Mouse (Mus musculus): ENCODE data around the gene Fbxo27. TPM values are rescaled to one million over a fixed set of nuclear protein-coding genes. Genes with fewer than 3 reads are reported as not detected.
"Not testable (repeated sequence)": the region's sequence is repeated elsewhere in the genome, so short reads cannot be mapped to it uniquely, and the experiment has no call there.

Gene Fbxo27
- polyA plus RNA-seq, 1 experiment from 2014 or later = 3.6 TPM

DNA sequence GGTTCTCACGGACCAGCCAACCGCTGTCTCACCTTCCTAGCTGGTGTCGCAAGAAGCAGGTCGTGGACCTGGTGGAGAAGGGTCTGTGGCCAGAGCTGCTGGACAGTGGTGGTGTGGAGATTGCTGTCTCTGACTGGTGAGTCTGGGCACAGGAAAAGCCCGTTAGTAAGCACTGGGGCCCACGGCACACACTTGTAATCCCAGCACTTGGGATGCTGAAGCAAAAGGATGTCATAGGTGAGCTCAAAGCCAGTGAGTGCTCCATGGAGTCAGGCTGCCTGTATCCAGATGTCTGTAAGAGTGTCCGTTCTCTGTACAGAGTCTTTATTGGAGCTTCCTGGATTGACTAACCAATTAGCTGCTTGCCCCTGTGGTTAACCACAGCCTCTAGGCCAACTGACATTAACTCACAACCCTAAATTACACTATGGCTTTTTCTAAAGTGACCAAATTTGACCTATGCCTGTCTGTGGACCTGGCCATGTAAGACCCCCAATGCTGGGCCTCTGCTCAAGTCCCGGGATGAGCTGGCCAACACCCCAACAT is 2.4 kb downstream of the Fbxo27 start:
- Histone ChIP-seq H3K4me1 (ENCODE audit: control insufficient read depth, insufficient read depth, low read length) (peaks cover 4% of the 10 kb centered on the region; the same call in 1 of the 2 replicates), H3K27me3 (ENCODE audit: control insufficient read depth, insufficient read depth, low read length) (peaks cover 12% of the 10 kb centered on the region; the same call in 1 of the 2 replicates), H3K4me3 (ENCODE audit: low read length) (no peak overlapping the region), H3K27ac (ENCODE audit: low read length) (no peak overlapping the region), H3K36me3 (ENCODE audit: control insufficient read depth, insufficient read depth) (no peaks in the 10 kb centered on the region), H3K4me2 (ENCODE audit: low read depth, low read length) (no peak overlapping the region), H3K9me3 (replicated peaks; ENCODE audit: control insufficient read depth, low read length) (no peaks in the 10 kb centered on the region), H3K9ac (ENCODE audit: low read length) (no peak overlapping the region)
- WGBS = 55% methylated on average over 8 of the region's 8 CpGs
- ATAC-seq (replicated peaks; ENCODE audit: extremely low read depth, insufficient read depth, low FRiP score) = no peak

DNA sequence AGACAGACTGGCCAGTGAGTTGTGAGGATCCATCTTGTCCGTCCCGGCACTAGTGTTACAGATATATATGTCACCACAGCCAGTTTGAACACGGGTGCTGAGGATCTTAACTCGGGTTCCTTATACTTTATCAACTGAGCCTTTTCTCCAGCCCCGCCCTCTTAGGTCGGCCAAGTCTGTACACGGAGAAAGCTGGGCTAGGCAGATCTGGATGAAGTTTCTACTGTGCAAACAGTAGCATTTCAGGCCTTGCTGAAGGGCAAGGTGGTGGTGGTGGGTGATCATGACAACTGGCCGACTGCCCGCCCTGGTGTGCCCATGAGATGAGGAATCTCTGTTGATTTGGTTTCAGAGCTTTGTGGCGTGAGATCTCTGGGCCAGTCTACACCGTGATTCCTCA is 4.6 kb downstream of the Fbxo27 start:
- H3K4me2 ChIP-seq (ENCODE audit: low read depth, low read length) = no peak overlapping the region
- no peak overlapping the region for H3K9ac ChIP-seq (ENCODE audit: low read length)
- H3K27me3 ChIP-seq (ENCODE audit: control insufficient read depth, insufficient read depth, low read length) = peaks cover 12% of the 10 kb centered on the region; the same call in 1 of the 2 replicates
- H3K36me3 ChIP-seq (ENCODE audit: control insufficient read depth, insufficient read depth) = 0 out of 2 replicates have a peak, but pooled peaks cover 2% of the 10 kb centered on the region
- H3K4me1 ChIP-seq (ENCODE audit: control insufficient read depth, insufficient read depth, low read length) = peaks cover 4% of the 10 kb centered on the region; the same call in 1 of the 2 replicates
- no peak for ATAC-seq (replicated peaks; ENCODE audit: extremely low read depth, insufficient read depth, low FRiP score)
- whole genome bisulfite sequencing = 86% methylated on average over 11 of the region's 11 CpGs
- H3K27ac ChIP-seq (ENCODE audit: low read length) = no peak overlapping the region
- H3K4me3 ChIP-seq (ENCODE audit: low read length) = no peak overlapping the region
- H3K9me3 ChIP-seq (replicated peaks; ENCODE audit: control insufficient read depth, low read length) = peaks cover 4% of the 10 kb centered on the region; the same call in 1 of the 2 replicates

DNA sequence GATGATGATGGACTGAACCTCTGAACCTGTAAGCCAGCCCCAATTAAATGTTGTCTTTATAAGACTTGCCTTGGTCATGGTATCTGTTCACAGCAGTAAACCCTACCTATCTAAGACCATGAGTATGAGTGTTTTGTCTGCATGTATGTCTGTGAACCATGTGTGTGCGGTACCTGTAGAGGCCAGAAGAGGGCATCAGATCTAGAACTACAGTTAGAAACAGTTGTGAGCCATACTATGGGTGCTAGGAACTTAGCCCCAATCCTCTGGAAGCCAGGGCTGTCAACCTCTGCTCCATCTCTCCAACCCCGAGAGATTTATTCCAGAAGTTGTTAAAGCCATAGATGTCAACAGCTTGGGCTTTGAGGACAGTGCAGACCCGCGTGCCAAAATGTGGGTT is 7.6 kb downstream of the Fbxo27 start:
- ATAC-seq (replicated peaks; ENCODE audit: extremely low read depth, insufficient read depth, low FRiP score) = no peak
- Histone ChIP-seq H3K4me1 (ENCODE audit: control insufficient read depth, insufficient read depth, low read length) (no peaks in the 10 kb centered on the region), H3K27me3 (ENCODE audit: control insufficient read depth, insufficient read depth, low read length) (no peaks in the 10 kb centered on the region), H3K27ac (ENCODE audit: low read length) (no peak overlapping the region), H3K9me3 (replicated peaks; ENCODE audit: control insufficient read depth, low read length) (peaks cover 4% of the 10 kb centered on the region; the same call in 1 of the 2 replicates), H3K4me3 (ENCODE audit: low read length) (no peak overlapping the region), H3K4me2 (ENCODE audit: low read depth, low read length) (no peak overlapping the region), H3K9ac (ENCODE audit: low read length) (no peak overlapping the region), H3K36me3 (ENCODE audit: control insufficient read depth, insufficient read depth) (0 out of 2 replicates have a peak, but pooled peaks cover 2% of the 10 kb centered on the region)
- 93% methylated on average over 4 of the region's 4 CpGs for WGBS

GRCm38 (mm10) chr7:28701306-28701705 is 8.7 kb downstream of the Fbxo27 start:
- not testable (repeated sequence) for H3K4me3 ChIP-seq (ENCODE audit: low read length); ATAC-seq (replicated peaks; ENCODE audit: extremely low read depth, insufficient read depth, low FRiP score); H3K4me2 ChIP-seq (ENCODE audit: low read depth, low read length); H3K27me3 ChIP-seq (ENCODE audit: control insufficient read depth, insufficient read depth, low read length); H3K4me1 ChIP-seq (ENCODE audit: control insufficient read depth, insufficient read depth, low read length); H3K27ac ChIP-seq (ENCODE audit: low read length); H3K36me3 ChIP-seq (ENCODE audit: control insufficient read depth, insufficient read depth); H3K9me3 ChIP-seq (replicated peaks; ENCODE audit: control insufficient read depth, low read length); H3K9ac ChIP-seq (ENCODE audit: low read length)
- WGBS = 88% methylated on average over 12 of the region's 12 CpGs

DNA sequence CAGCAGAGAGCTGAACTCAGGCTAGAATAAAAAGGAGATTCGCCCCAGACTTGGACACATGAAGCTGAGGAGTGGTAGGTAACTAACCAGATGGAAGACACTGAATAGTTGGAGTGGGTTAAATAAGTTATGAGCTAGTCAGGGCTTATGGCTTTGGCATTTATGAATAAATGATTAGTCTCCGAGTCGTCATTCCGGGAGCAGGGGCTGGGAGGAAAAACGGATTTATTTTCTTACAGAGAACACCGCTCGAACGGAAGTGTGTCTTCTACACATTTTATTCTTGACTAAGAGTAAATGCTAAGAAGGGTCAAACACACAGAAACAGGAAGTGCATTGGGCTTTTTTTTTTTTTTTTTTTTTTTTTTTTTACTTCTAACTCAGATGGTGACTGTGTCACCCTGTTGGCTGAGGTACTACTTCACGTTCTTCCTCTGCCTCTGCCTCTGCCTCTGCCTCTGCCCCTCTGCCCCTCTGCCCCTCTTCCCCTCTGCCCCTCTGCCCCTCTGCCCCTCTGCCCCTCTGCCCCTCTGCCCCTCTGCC is 10.0 kb downstream of the Fbxo27 start:
- Histone ChIP-seq H3K9me3 (replicated peaks; ENCODE audit: control insufficient read depth, low read length) (peaks cover 4% of the 10 kb centered on the region), H3K4me3 (ENCODE audit: low read length) (no peak overlapping the region), H3K4me1 (ENCODE audit: control insufficient read depth, insufficient read depth, low read length) (no peaks in the 10 kb centered on the region), H3K9ac (ENCODE audit: low read length) (no peak overlapping the region), H3K4me2 (ENCODE audit: low read depth, low read length) (no peak overlapping the region), H3K36me3 (ENCODE audit: control insufficient read depth, insufficient read depth) (0 out of 2 replicates have a peak, but pooled peaks cover 2% of the 10 kb centered on the region), H3K27ac (ENCODE audit: low read length) (no peak overlapping the region), H3K27me3 (ENCODE audit: control insufficient read depth, insufficient read depth, low read length) (no peaks in the 10 kb centered on the region)
- WGBS = 69% methylated on average over 9 of the region's 9 CpGs
- ATAC-seq (replicated peaks; ENCODE audit: extremely low read depth, insufficient read depth, low FRiP score) = no peak

DNA sequence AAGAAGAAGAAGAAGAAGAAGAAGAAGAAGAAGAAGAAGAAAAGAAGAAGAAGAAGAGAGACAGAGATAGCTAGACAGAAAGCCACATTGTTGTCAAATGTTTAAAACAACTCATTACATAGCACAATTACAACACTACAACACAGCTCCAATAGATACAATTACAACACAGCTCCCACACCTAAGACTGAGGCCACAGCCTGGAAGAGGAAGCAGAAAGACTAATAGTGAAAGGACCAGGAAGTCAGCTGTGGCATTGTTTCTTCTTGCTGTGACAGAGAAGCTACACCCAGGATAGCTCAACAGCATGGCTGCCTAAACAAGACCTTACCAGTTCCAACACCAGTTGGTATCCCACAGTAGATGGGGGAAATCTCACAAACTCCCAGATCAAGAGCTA is 16.8 kb downstream of the Fbxo27 start:
- no peak for ATAC-seq (replicated peaks; ENCODE audit: extremely low read depth, insufficient read depth, low FRiP score)
- no peaks in the 10 kb centered on the region for H3K27me3 ChIP-seq (ENCODE audit: control insufficient read depth, insufficient read depth, low read length)

GRCm38 (mm10) chr7:28710962-28711361 is 18.3 kb downstream of the Fbxo27 start:
- H3K27me3 ChIP-seq (ENCODE audit: control insufficient read depth, insufficient read depth, low read length) = no peaks in the 10 kb centered on the region
- ATAC-seq (replicated peaks; ENCODE audit: extremely low read depth, insufficient read depth, low FRiP score) = no peak
- peaks cover 9% of the 10 kb centered on the region for H3K4me1 ChIP-seq (ENCODE audit: control insufficient read depth, insufficient read depth, low read length)
- H3K9ac ChIP-seq (ENCODE audit: low read length) = no peak overlapping the region
- WGBS = 67% methylated on average over 3 of the region's 3 CpGs
- no peak overlapping the region for H3K4me2 ChIP-seq (ENCODE audit: low read depth, low read length)
- no peaks in the 10 kb centered on the region for H3K36me3 ChIP-seq (ENCODE audit: control insufficient read depth, insufficient read depth)
- no peak overlapping the region for H3K4me3 ChIP-seq (ENCODE audit: low read length)
- no peaks in the 10 kb centered on the region; the same call in 1 of the 2 replicates for H3K9me3 ChIP-seq (replicated peaks; ENCODE audit: control insufficient read depth, low read length)
- H3K27ac ChIP-seq (ENCODE audit: low read length) = no peak overlapping the region

More for the DNA sequence above, 16.8 kb downstream of the Fbxo27 start:
- Histone ChIP-seq H3K4me2 (ENCODE audit: low read depth, low read length) (no peak overlapping the region), H3K9ac (ENCODE audit: low read length) (no peak overlapping the region), H3K9me3 (replicated peaks; ENCODE audit: control insufficient read depth, low read length) (no peaks in the 10 kb centered on the region; the same call in 1 of the 2 replicates), H3K4me1 (ENCODE audit: control insufficient read depth, insufficient read depth, low read length) (peaks cover 1% of the 10 kb centered on the region), H3K36me3 (ENCODE audit: control insufficient read depth, insufficient read depth) (no peaks in the 10 kb centered on the region), H3K4me3 (ENCODE audit: low read length) (no peak overlapping the region), H3K27ac (ENCODE audit: low read length) (no peak overlapping the region)

DNA sequence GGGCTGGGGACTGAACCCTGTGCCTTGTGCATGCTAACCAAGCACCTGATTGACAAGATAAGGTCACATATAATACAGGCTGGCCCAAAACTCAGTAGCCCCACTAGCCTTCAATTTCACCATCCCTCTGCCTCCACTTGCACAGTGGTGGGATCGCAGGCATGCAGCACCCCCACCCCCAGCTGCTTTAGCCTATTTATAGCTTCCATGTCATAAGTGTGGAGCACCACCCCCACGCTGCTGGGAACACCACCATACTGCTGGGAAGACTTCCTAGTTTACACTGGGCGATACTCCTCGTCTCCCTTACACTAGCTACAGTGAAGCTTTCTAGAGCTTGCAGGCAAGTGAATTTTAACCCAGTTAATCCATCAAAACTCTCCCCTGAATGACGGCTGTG is 22.0 kb downstream of the Fbxo27 start:
- ATAC-seq (replicated peaks; ENCODE audit: extremely low read depth, insufficient read depth, low FRiP score) = 0 out of 2 replicates have a peak, but pooled peaks have one; percentile 28

DNA sequence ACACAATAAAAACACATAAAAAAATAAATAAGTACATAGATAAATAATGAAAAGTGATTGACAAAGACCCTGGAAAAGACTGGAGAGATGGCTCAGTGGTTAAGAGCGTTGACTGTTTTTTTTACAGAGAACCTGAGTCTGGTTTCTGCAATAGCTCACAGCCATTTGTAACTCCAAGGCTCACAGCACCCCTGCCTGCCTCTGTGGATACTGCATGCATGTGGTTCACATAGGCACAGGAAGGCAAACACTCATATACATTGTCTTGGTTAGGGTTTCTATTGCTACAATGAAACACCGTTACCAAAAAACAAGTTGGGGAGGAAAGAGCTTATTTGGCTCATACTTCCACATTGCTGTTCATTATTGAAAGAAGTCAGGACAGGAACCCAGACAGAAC is 22.9 kb downstream of the Fbxo27 start:
- no peak overlapping the region for H3K4me2 ChIP-seq (ENCODE audit: low read depth, low read length)
- H3K4me1 ChIP-seq (ENCODE audit: control insufficient read depth, insufficient read depth, low read length) = peaks cover 9% of the 10 kb centered on the region
- no peak overlapping the region for H3K27ac ChIP-seq (ENCODE audit: low read length)
- no peaks in the 10 kb centered on the region for H3K27me3 ChIP-seq (ENCODE audit: control insufficient read depth, insufficient read depth, low read length)
- H3K4me3 ChIP-seq (ENCODE audit: low read length) = no peak overlapping the region
- ATAC-seq (replicated peaks; ENCODE audit: extremely low read depth, insufficient read depth, low FRiP score) = no peak
- 95% methylated on average over 2 of the region's 2 CpGs for WGBS
- H3K9me3 ChIP-seq (replicated peaks; ENCODE audit: control insufficient read depth, low read length) = no peaks in the 10 kb centered on the region
- H3K9ac ChIP-seq (ENCODE audit: low read length) = no peak overlapping the region
- H3K36me3 ChIP-seq (ENCODE audit: control insufficient read depth, insufficient read depth) = no peaks in the 10 kb centered on the region

More for the DNA sequence above, 22.0 kb downstream of the Fbxo27 start:
- H3K4me3 ChIP-seq (ENCODE audit: low read length) = no peak overlapping the region
- H3K36me3 ChIP-seq (ENCODE audit: control insufficient read depth, insufficient read depth) = no peaks in the 10 kb centered on the region
- no peak overlapping the region for H3K9ac ChIP-seq (ENCODE audit: low read length)
- H3K27ac ChIP-seq (ENCODE audit: low read length) = no peak overlapping the region
- H3K4me2 ChIP-seq (ENCODE audit: low read depth, low read length) = no peak overlapping the region
- H3K9me3 ChIP-seq (replicated peaks; ENCODE audit: control insufficient read depth, low read length) = no peaks in the 10 kb centered on the region
- WGBS = 40% methylated on average over 5 of the region's 5 CpGs
- H3K4me1 ChIP-seq (ENCODE audit: control insufficient read depth, insufficient read depth, low read length) = peaks cover 9% of the 10 kb centered on the region
- H3K27me3 ChIP-seq (ENCODE audit: control insufficient read depth, insufficient read depth, low read length) = no peaks in the 10 kb centered on the region
